Mouse (Mus musculus) liver, embryonic 14.5 days (tissue): ENCODE measurements around the gene Serpinb9d. TPM values are rescaled to one million over a fixed set of nuclear protein-coding genes. Genes with fewer than 3 reads are reported as not detected.
"Not testable (repeated sequence)": the region's sequence is repeated elsewhere in the genome, so short reads cannot be mapped to it uniquely, and the experiment has no call there.

Experiments
- ATAC-seq: fragments of 200-750 bp; cut with Nextera tagmentation; 2 replicates; pipeline ENCODE4 v1.8.0; 2017; ENCODE audit warnings: moderate number of reproducible peaks, mild to moderate bottlenecking, moderate library complexity; ENCODE audit not compliant: insufficient read depth
- DNase-seq, 3 experiments: peaks; one replicate each; pipeline ENCODE4 v3.0.0-alpha.2; 2012 to 2013; ENCODE audit warnings: low read depth in 3 of 3, low spot score in 3 of 3
- H3K27ac ChIP-seq: fragments of 300-500 bp; sonication (generic); 2 replicates; pipeline ENCODE4 v1.5.1; 2014; ENCODE audit warnings: moderate library complexity, mild to moderate bottlenecking, control low read depth, inconsistent platforms
- H3K27me3 ChIP-seq: fragments of 300-500 bp; sonication (generic); 2 replicates; pipeline ENCODE4 v1.6.1; 2014; ENCODE audit warnings: mild to moderate bottlenecking, low read length, moderate library complexity; ENCODE audit not compliant: control insufficient read depth, insufficient read depth
- H3K36me3 ChIP-seq: fragments of 300-500 bp; sonication (generic); replicated peaks from 2 replicates; pipeline ENCODE4 v1.6.1; 2014; ENCODE audit warnings: low read depth; ENCODE audit not compliant: control insufficient read depth, insufficient read depth
- H3K4me1 ChIP-seq, 2 experiments: fragments of 200-500 bp in 1 of 2; fragments of 300-500 bp in 1 of 2; sonication (generic) in 1 of 2; replicated peaks; 2 replicates each; pipeline ENCODE4 v1.6.1; 2012 to 2014; ENCODE audit warnings: antibody characterized with exemption in 1 of 2, inconsistent platforms in 1 of 2, low read length in 1 of 2; ENCODE audit not compliant: control insufficient read depth in 2 of 2, insufficient read depth in 2 of 2
- H3K4me2 ChIP-seq: fragments of 300-500 bp; sonication (generic); 2 replicates; pipeline ENCODE4 v1.6.1; 2014; ENCODE audit warnings: low read depth, mild to moderate bottlenecking, control low read depth, moderate library complexity
- H3K4me3 ChIP-seq, 2 experiments: fragments of 200-500 bp in 1 of 2; fragments of 300-500 bp in 1 of 2; sonication (generic) in 1 of 2; 2 replicates each; pipeline ENCODE4 v1.5.1; 2012 to 2014; ENCODE audit warnings: low read depth in 2 of 2, low read length in 2 of 2, mild to moderate bottlenecking in 2 of 2, control low read depth in 1 of 2, inconsistent platforms in 1 of 2, moderate library complexity in 1 of 2; ENCODE audit not compliant: insufficient read depth in 1 of 2
- H3K9ac ChIP-seq: fragments of 300-500 bp; sonication (generic); replicated peaks from 2 replicates; pipeline ENCODE4 v1.6.1; 2014; ENCODE audit warnings: mild to moderate bottlenecking, control low read depth, moderate library complexity
- H3K9me3 ChIP-seq: fragments of 300-500 bp; sonication (generic); 2 replicates; pipeline ENCODE4 v1.6.1; 2016; ENCODE audit warnings: low read length, mixed read lengths; ENCODE audit not compliant: control insufficient read depth
- CTCF ChIP-seq: IDR thresholded peaks from 2 replicates; pipeline ENCODE4 v1.5.1; 2016; ENCODE audit warnings: antibody characterized with exemption, low read depth, control low read depth
- EP300 ChIP-seq: IDR thresholded peaks from 2 replicates; pipeline ENCODE4 v1.6.1; 2016; ENCODE audit warnings: antibody characterized with exemption, low read depth
- WGBS: fragments of 180-500 bp; shearing (Covaris S2); extraction: QIAGEN DNeasy Blood & Tissue Kit; methylation state at CpG from one replicate; pipeline ENCODE4 v1.1.7; 2014; ENCODE audit not compliant: insufficient replicate concordance; 5-methylcytosine and 5-hydroxymethylcytosine counted together
- polyA plus RNA-seq, 2 experiments: library from polyadenylated mRNA; depleted of rRNA in 1 of 2; stranded (reverse) in 1 of 2; unstranded in 1 of 2; fragments of >200 nt; fragmentation: Nextera tagmentation in 1 of 2; extraction: Ambion mirVana in 1 of 2; gene quantifications; 2 replicates each; pipeline versions ENCODE4 v1.2.1 to v1.2.3; 2012 to 2014

Serpinb9d gene
- not detected in 2 replicates for polyA plus RNA-seq (2012; rRNA removed)
- polyA plus RNA-seq (2014; fragmentation: Nextera tagmentation; extraction: Ambion mirVana) = not detected in 2 replicates

- H3K27me3 ChIP-seq = no peaks in the 10 kb centered on the region
- no peak within 1 kb of the TSS for H3K9ac ChIP-seq
- H3K36me3 ChIP-seq = no peaks in the 10 kb centered on the region
- no peaks in the 10 kb centered on the region for H3K9me3 ChIP-seq
- no peak within 1 kb of the TSS for H3K27ac ChIP-seq
- H3K4me1 ChIP-seq = no peaks in the 10 kb centered on the region
- H3K4me3 ChIP-seq = no peak within 1 kb of the TSS
- no peak within 1 kb of the TSS for H3K4me2 ChIP-seq
- DNase-seq = no peak
- WGBS = 53% methylated on average over 5 of the region's 5 CpGs
- no peak for ATAC-seq
- no peak for TF ChIP-seq EP300
- no peak for TF ChIP-seq CTCF
These were observed at the start of gene Serpinb9d for GRCm38 (mm10) chr13:33192659-33193058. Gene Serpinb9d (plus strand): TSS chr13:33192959.

- no peak for DNase-seq
- Histone ChIP-seq H3K4me1 (no peaks in the 10 kb centered on the region), H3K4me3 (no peak within 1 kb of the TSS), H3K36me3 (no peaks in the 10 kb centered on the region), H3K27ac (no peak within 1 kb of the TSS), H3K4me2 (no peak within 1 kb of the TSS), H3K9ac (no peak within 1 kb of the TSS), H3K9me3 (no peaks in the 10 kb centered on the region), H3K27me3 (no peaks in the 10 kb centered on the region)
- no peak for TF ChIP-seq CTCF
- TF ChIP-seq EP300 = no peak
- ATAC-seq = no peak
- WGBS = 52% methylated on average over 4 of the region's 4 CpGs
These were observed 33.1 kb upstream of the Serpinb9d start, which contains the start of gene Serpinb9c for GRCm38 (mm10) chr13:33159642-33160041. Gene Serpinb9c (minus strand): TSS chr13:33159742.

- not testable (repeated sequence) for H3K9ac ChIP-seq, H3K4me2 ChIP-seq, H3K27me3 ChIP-seq, H3K4me1 ChIP-seq, H3K27ac ChIP-seq, H3K36me3 ChIP-seq, DNase-seq, H3K9me3 ChIP-seq, ATAC-seq, H3K4me3 ChIP-seq
- WGBS = 75% methylated on average over 1 of the region's 1 CpGs
These were observed 2.3 kb upstream of the Serpinb9d start for GRCm38 (mm10) chr13:33190486-33190885.

DNA sequence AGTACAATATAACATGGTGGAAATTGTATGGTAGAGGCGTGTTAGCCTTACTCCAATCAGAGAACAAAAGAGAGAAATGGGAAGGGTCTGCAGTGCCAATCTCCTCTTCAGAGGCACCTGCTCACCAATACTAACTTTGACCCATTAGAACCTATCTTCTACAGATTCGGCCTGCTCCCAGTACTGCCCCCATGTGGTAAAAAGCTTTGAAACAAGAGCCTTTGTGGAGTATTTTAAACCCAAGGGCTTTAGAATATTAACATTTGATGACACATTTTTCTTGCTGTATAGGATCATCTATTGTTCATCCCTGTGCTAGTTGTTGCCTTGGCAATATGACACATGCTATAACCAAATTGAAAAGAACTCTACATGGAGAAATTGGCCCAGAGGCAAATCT lies 7.0 kb downstream of the Serpinb9d start:
- ATAC-seq (no peak), DNase-seq (no peak)
- H3K4me1 ChIP-seq = no peaks in the 10 kb centered on the region
- no peak overlapping the region for H3K4me3 ChIP-seq
- no peaks in the 10 kb centered on the region for H3K9me3 ChIP-seq
- no peak overlapping the region for H3K9ac ChIP-seq
- no peaks in the 10 kb centered on the region for H3K36me3 ChIP-seq
- H3K27ac ChIP-seq = no peak overlapping the region
- no peak overlapping the region for H3K4me2 ChIP-seq
- no peaks in the 10 kb centered on the region for H3K27me3 ChIP-seq
- WGBS = 34% methylated on average over 2 of the region's 2 CpGs
- TF ChIP-seq EP300 (no peak), CTCF (no peak)

- H3K36me3 ChIP-seq, H3K27ac ChIP-seq, H3K9ac ChIP-seq, DNase-seq, H3K4me1 ChIP-seq, ATAC-seq, H3K4me3 ChIP-seq, H3K27me3 ChIP-seq, H3K4me2 ChIP-seq, H3K9me3 ChIP-seq: not testable (repeated sequence)
- 52% methylated on average over 2 of the region's 2 CpGs for WGBS
These were observed 56.6 kb downstream of the Serpinb9d start, which contains the start of gene Serpinb9e for GRCm38 (mm10) chr13:33249312-33249711. Gene Serpinb9e (plus strand): TSS chr13:33249612.

Other genes with a start within 250 kb of the Serpinb9d start
- 2.2 and 4.2 TPM in 2 replicates for gene Serpinb6b, start 227.8 kb upstream of the Serpinb9d start, polyA plus RNA-seq (2012; rRNA removed)
- 5.3 and 5.5 TPM in 2 replicates for gene Serpinb6b, start 227.8 kb upstream of the Serpinb9d start, polyA plus RNA-seq (2014; fragmentation: Nextera tagmentation; extraction: Ambion mirVana)
- 0.77 and 1.0 TPM in 2 replicates for gene Serpinb9, start 189.7 kb upstream of the Serpinb9d start, polyA plus RNA-seq (2012; rRNA removed)
- 2.5 and 2.7 TPM in 2 replicates for gene Serpinb9, start 189.7 kb upstream of the Serpinb9d start, polyA plus RNA-seq (2014; fragmentation: Nextera tagmentation; extraction: Ambion mirVana)
- gene Serpinb9b, start 165.5 kb upstream of the Serpinb9d start, polyA plus RNA-seq (2012; rRNA removed) = 0.02 and 0.04 TPM in 2 replicates
- not detected in 2 replicates for gene Serpinb9b, start 165.5 kb upstream of the Serpinb9d start, polyA plus RNA-seq (2014; fragmentation: Nextera tagmentation; extraction: Ambion mirVana)
- 0.02 TPM in 1 of 2 replicates, not detected in the other for gene Serpinb1b, start 114.4 kb upstream of the Serpinb9d start, polyA plus RNA-seq (2012; rRNA removed)
- gene Serpinb1b, start 114.4 kb upstream of the Serpinb9d start, polyA plus RNA-seq (2014; fragmentation: Nextera tagmentation; extraction: Ambion mirVana) = 0.23 TPM in 1 of 2 replicates, not detected in the other
- not detected in 2 replicates for gene Serpinb9c, start 33.2 kb upstream of the Serpinb9d start, polyA plus RNA-seq (2012; rRNA removed)
- not detected in 2 replicates for gene Serpinb9c, start 33.2 kb upstream of the Serpinb9d start, polyA plus RNA-seq (2014; fragmentation: Nextera tagmentation; extraction: Ambion mirVana)
- not detected in 2 replicates for gene Serpinb9e, start 56.7 kb downstream of the Serpinb9d start, polyA plus RNA-seq (2012; rRNA removed)
- not detected in 2 replicates for gene Serpinb9e, start 56.7 kb downstream of the Serpinb9d start, polyA plus RNA-seq (2014; fragmentation: Nextera tagmentation; extraction: Ambion mirVana)
- not detected in 2 replicates for gene Serpinb9f, start 131.1 kb downstream of the Serpinb9d start, polyA plus RNA-seq (2012; rRNA removed)
- gene Serpinb9f, start 131.1 kb downstream of the Serpinb9d start, polyA plus RNA-seq (2014; fragmentation: Nextera tagmentation; extraction: Ambion mirVana) = not detected in 2 replicates
- gene Gm11397, start 202.8 kb downstream of the Serpinb9d start, polyA plus RNA-seq (2012; rRNA removed) = not detected in 2 replicates
- not detected in 2 replicates for gene Gm11397, start 202.8 kb downstream of the Serpinb9d start, polyA plus RNA-seq (2014; fragmentation: Nextera tagmentation; extraction: Ambion mirVana)